Mouse (Mus musculus): ENCODE measurements around the gene Dcdc2a.

Dcdc2a gene

GRCm38 (mm10) chr13:25069765-25070164 is 14.0 kb downstream of the Dcdc2a start:
- DNase-seq (ENCODE audit: low read depth, low spot score), result no peak
- no peaks in the 10 kb centered on the region for H3K27me3 ChIP-seq (ENCODE audit: control insufficient read depth, insufficient read depth, low read length, poor library complexity, severe bottlenecking)
- H3K36me3 ChIP-seq (ENCODE audit: control insufficient read depth, insufficient read depth, low read length, poor library complexity, severe bottlenecking), result no peaks in the 10 kb centered on the region

DNA sequence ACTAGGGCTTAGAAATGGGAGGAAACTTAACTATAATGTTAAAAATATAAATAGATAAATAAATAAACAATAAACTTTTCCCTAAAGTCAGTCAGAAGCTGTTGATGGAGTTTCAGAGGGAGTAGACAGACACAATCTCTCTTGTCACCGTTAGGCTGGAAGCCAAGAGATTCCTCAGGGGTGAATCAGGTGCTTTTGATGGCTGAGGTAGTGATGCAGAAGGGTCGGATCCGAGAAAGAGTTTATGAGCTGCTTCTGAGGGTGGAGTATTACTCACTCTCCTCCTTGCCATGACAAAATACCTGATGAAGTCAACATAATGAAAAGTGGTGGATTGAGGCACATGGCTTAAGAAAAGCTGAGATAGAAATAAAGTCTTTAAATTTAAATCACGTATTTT is 15.0 kb downstream of the Dcdc2a start:
- Histone ChIP-seq H3K36me3 (ENCODE audit: control insufficient read depth, insufficient read depth, low read length, poor library complexity, severe bottlenecking) (no peaks in the 10 kb centered on the region), H3K27me3 (ENCODE audit: control insufficient read depth, insufficient read depth, low read length, poor library complexity, severe bottlenecking) (no peaks in the 10 kb centered on the region)
- no peak for DNase-seq (ENCODE audit: low read depth, low spot score)

DNA sequence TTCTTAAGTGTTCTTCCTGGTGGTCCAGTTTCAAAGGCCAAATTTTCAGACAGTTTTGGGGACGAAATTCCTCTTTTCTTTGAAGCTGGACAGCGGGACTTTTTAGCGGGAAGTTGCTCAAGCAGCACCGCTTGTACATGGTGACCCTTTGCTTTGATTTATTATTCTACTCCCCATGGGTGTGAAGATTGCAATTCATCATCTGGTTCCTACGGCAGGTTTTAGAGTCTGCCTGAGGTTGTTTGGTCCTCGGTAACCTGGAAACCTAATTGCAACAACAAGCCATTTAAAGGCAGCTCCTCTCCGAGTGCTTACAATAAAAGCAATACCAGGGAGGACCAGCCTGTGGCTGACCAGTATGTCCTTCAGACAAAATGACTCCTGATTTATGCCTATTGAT is 21.5 kb downstream of the Dcdc2a start:
- H3K36me3 ChIP-seq (ENCODE audit: control insufficient read depth, insufficient read depth, low read length, poor library complexity, severe bottlenecking), result no peaks in the 10 kb centered on the region
- no peak for DNase-seq (ENCODE audit: low read depth, low spot score)
- no peaks in the 10 kb centered on the region; the same call in 1 of the 2 replicates for H3K27me3 ChIP-seq (ENCODE audit: control insufficient read depth, insufficient read depth, low read length, poor library complexity, severe bottlenecking)

- Histone ChIP-seq H3K36me3 (ENCODE audit: control insufficient read depth, insufficient read depth, low read length, poor library complexity, severe bottlenecking) (no peaks in the 10 kb centered on the region), H3K27me3 (ENCODE audit: control insufficient read depth, insufficient read depth, low read length, poor library complexity, severe bottlenecking) (no peaks in the 10 kb centered on the region; the same call in 1 of the 2 replicates)
- DNase-seq (ENCODE audit: low read depth, low spot score), result no peak
Measured at GRCm38 (mm10) chr13:25083144-25083572, 27.4 kb downstream of the Dcdc2a start.

DNA sequence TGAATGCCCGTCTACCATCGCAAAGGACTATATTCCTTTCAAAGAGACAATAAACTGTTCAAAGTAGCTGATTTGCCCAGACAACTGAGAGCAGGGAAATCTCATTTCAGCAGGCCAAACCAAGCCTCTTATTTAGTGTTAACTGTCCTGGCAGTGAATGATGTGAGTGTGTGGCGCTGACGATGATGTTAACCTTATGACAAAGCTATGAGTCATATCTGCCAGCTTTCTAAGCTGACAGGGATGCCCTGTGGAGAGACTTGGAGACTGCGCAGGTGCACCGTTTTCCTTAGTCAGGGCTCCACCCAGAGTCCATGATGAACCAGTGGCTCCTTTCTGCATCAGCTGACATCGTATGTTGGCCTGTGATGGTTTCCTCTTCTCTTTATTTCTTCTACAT is 29.3 kb downstream of the Dcdc2a start:
- no peaks in the 10 kb centered on the region for H3K27me3 ChIP-seq (ENCODE audit: control insufficient read depth, insufficient read depth, low read length, poor library complexity, severe bottlenecking)
- H3K36me3 ChIP-seq (ENCODE audit: control insufficient read depth, insufficient read depth, low read length, poor library complexity, severe bottlenecking), result no peaks in the 10 kb centered on the region
- no peak for DNase-seq (ENCODE audit: low read depth, low spot score)

DNA sequence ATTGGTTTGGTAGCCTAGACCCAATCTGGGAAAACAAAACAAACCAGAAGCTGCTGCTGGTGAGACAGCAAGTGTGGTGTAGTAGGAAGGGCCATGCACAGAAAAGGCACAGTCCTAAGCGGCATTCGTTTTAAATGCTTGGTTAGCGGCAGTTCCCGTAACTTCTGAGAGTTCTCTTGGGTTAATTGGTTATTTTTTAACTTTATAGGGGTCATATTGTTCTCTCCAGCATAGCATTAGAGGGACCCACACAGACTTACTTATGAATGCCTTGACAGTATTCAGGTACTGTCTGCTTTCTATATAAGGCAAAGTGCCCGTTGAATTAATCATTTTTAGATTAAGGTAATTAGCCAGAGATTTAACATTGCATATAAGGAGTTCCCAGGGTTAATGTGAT is 35.5 kb downstream of the Dcdc2a start:
- H3K27me3 ChIP-seq (ENCODE audit: control insufficient read depth, insufficient read depth, low read length, poor library complexity, severe bottlenecking), result no peaks in the 10 kb centered on the region
- no peaks in the 10 kb centered on the region for H3K36me3 ChIP-seq (ENCODE audit: control insufficient read depth, insufficient read depth, low read length, poor library complexity, severe bottlenecking)
- no peak for DNase-seq (ENCODE audit: low read depth, low spot score)

GRCm38 (mm10) chr13:25093776-25094175 is 38.0 kb downstream of the Dcdc2a start:
- no peak for DNase-seq (ENCODE audit: low read depth, low spot score)
- Histone ChIP-seq H3K36me3 (ENCODE audit: control insufficient read depth, insufficient read depth, low read length, poor library complexity, severe bottlenecking) (no peaks in the 10 kb centered on the region), H3K27me3 (ENCODE audit: control insufficient read depth, insufficient read depth, low read length, poor library complexity, severe bottlenecking) (no peaks in the 10 kb centered on the region)

DNA sequence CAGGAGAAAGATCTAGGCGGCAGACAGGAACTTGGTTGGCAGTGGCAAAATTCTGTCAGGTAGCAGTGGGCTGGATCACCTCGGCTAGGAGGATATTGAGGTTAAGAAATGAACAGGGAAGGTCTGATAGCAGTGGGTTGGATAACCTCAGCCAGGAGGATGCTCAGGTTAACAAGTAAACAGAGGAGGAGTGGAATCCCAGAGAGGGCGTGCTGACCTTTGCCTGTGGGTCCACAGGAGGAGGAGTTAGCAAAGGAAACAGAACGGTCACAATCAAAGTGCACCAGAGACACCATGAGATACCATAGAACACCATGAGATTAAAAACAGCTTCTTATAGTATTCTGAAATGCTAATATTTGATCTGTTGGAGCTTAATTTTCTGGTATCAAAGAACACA is 38.6 kb downstream of the Dcdc2a start:
- no peaks in the 10 kb centered on the region for H3K27me3 ChIP-seq (ENCODE audit: control insufficient read depth, insufficient read depth, low read length, poor library complexity, severe bottlenecking)

DNA sequence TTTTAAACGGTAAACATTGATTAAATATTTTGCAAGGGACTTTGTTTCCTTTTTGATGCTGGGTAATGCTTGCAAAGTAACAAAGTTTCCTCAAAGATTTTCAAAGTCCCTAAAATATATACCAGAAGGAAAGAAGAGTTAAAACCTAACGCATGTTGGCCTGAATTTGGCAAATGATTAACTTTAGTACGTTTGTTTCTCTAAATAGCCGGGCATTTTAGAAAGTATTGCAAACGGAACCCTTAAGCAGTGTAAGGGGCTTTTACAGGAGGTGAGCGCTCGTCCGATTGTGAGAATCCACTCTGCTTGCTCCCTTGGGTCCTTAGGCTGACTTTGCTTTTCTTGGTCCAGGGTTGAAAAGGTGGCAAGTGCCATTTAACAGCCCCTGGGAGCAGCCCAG is 41.5 kb downstream of the Dcdc2a start:
- H3K36me3 ChIP-seq (ENCODE audit: control insufficient read depth, insufficient read depth, low read length, poor library complexity, severe bottlenecking), result no peaks in the 10 kb centered on the region
- H3K27me3 ChIP-seq (ENCODE audit: control insufficient read depth, insufficient read depth, low read length, poor library complexity, severe bottlenecking), result no peaks in the 10 kb centered on the region
- DNase-seq (ENCODE audit: low read depth, low spot score), result no peak

More for the DNA sequence above, 38.6 kb downstream of the Dcdc2a start:
- no peak for DNase-seq (ENCODE audit: low read depth, low spot score)
- no peaks in the 10 kb centered on the region for H3K36me3 ChIP-seq (ENCODE audit: control insufficient read depth, insufficient read depth, low read length, poor library complexity, severe bottlenecking)

GRCm38 (mm10) chr13:25098578-25098977 is 42.8 kb downstream of the Dcdc2a start:
- Histone ChIP-seq H3K36me3 (ENCODE audit: control insufficient read depth, insufficient read depth, low read length, poor library complexity, severe bottlenecking) (no peaks in the 10 kb centered on the region), H3K27me3 (ENCODE audit: control insufficient read depth, insufficient read depth, low read length, poor library complexity, severe bottlenecking) (no peaks in the 10 kb centered on the region)
- DNase-seq (ENCODE audit: low read depth, low spot score), result no peak

DNA sequence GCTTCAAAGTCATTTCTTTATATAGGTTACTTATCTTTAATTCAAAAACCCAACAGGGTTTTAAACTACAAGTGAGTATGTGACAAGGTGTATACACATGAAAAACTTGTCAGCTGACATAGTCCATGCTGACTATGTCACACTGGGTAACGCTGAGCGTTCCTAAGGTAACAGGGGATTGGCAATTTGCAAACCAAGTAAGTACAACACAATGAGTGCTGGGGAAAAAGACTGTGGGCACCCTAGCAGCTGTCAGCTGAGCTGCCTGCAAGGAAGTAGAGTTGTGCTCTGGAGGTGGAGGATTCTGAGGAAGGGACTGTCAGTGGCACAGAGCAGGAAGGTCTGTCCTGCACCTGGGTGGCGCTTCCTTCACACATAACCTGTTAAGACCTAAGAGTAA is 43.7 kb downstream of the Dcdc2a start:
- no peaks in the 10 kb centered on the region for H3K36me3 ChIP-seq (ENCODE audit: control insufficient read depth, insufficient read depth, low read length, poor library complexity, severe bottlenecking)
- DNase-seq (ENCODE audit: low read depth, low spot score), result no peak
- H3K27me3 ChIP-seq (ENCODE audit: control insufficient read depth, insufficient read depth, low read length, poor library complexity, severe bottlenecking), result no peaks in the 10 kb centered on the region

DNA sequence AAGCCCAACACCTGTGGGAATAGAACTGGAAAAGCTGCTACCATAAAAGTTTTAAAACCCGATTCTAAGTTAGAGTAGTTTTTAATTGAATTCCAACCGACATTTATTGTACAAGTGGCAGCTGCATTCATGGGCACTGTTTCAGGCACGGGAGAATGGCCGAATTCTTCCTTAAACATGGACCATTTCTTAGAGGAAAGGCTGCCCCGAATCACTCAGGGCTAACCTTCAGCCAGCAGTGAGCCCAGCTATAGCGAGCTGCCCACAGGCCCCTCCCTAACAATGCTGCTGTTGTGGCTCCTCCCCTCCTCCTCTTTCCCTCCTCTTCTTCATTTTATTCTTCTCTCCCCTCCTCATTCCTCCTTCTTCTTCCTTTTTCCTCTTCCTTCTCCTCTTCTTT is 44.8 kb downstream of the Dcdc2a start:
- Histone ChIP-seq H3K27me3 (ENCODE audit: control insufficient read depth, insufficient read depth, low read length, poor library complexity, severe bottlenecking) (no peaks in the 10 kb centered on the region), H3K36me3 (ENCODE audit: control insufficient read depth, insufficient read depth, low read length, poor library complexity, severe bottlenecking) (no peaks in the 10 kb centered on the region)
- DNase-seq (ENCODE audit: low read depth, low spot score), result no peak

GRCm38 (mm10) chr13:25105671-25106070 is 49.9 kb downstream of the Dcdc2a start:
- DNase-seq (ENCODE audit: low read depth, low spot score), result no peak

GRCm38 (mm10) chr13:25106740-25107139 is 50.9 kb downstream of the Dcdc2a start:
- no peak for DNase-seq (ENCODE audit: low read depth, low spot score)
- Histone ChIP-seq H3K36me3 (ENCODE audit: control insufficient read depth, insufficient read depth, low read length, poor library complexity, severe bottlenecking) (no peaks in the 10 kb centered on the region), H3K27me3 (ENCODE audit: control insufficient read depth, insufficient read depth, low read length, poor library complexity, severe bottlenecking) (no peaks in the 10 kb centered on the region)

More at GRCm38 (mm10) chr13:25105671-25106070, 49.9 kb downstream of the Dcdc2a start:
- no peaks in the 10 kb centered on the region for H3K27me3 ChIP-seq (ENCODE audit: control insufficient read depth, insufficient read depth, low read length, poor library complexity, severe bottlenecking)
- no peaks in the 10 kb centered on the region for H3K36me3 ChIP-seq (ENCODE audit: control insufficient read depth, insufficient read depth, low read length, poor library complexity, severe bottlenecking)

DNA sequence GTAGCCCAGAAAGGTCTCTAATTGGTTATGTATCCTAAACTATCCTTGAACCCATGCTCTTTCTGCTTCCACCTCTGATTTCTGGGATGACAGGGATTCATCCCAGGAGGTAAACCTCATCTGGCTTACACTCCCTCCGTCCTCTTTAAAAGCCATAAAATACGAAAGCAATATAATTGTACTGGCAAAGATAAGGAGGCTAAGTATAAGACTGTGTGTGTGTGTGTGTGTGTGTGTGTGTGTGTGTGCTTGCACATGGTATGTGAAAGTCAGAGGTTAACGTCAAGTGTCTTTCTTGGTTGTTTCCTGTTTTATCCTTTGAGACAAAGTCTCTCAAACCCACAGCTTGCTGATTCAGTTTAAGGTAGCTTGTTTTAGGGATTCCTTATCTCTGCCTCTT is 52.5 kb downstream of the Dcdc2a start:
- DNase-seq (ENCODE audit: low read depth, low spot score), result no peak
- no peaks in the 10 kb centered on the region for H3K36me3 ChIP-seq (ENCODE audit: control insufficient read depth, insufficient read depth, low read length, poor library complexity, severe bottlenecking)
- no peaks in the 10 kb centered on the region for H3K27me3 ChIP-seq (ENCODE audit: control insufficient read depth, insufficient read depth, low read length, poor library complexity, severe bottlenecking)

DNA sequence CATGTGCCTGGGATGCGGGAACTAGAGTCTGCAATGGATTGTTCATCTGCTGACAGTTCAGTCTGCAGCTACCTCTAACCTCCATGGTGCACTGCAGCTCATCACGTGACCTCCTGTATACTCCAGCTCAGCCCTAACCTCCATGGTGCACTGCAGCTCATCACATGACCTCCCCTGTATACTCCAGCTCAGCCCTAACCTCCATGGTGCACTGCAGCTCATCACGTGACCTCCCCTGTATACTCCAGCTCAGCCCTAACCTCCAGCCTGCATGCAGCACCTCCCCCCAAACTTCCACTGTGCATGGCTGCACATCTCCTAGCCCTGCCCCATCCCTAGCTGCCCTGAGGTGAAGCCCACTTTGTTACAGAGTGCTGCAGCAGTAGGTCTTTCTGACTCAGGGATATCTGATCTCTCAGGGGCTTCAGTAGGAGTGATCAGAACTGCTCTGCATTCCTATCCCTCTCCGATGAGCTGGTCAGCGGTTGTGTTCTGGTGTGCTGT is 54.8 kb downstream of the Dcdc2a start:
- H3K36me3 ChIP-seq (ENCODE audit: control insufficient read depth, insufficient read depth, low read length, poor library complexity, severe bottlenecking), result no peaks in the 10 kb centered on the region
- DNase-seq (ENCODE audit: low read depth, low spot score), result no peak
- H3K27me3 ChIP-seq (ENCODE audit: control insufficient read depth, insufficient read depth, low read length, poor library complexity, severe bottlenecking), result no peaks in the 10 kb centered on the region

Measured in splenic B cell, adult 2 months (primary cell).